Mouse (Mus musculus) gastrocnemius, adult 18-20 months (tissue): ENCODE measurements at regions not wholly inside any gene's neighbourhood (a gene's known extent, or its start where the extent isn't known, plus 50 kb on each side); places are given as distances from the start of the nearest gene placed in this dataset.

Experiments
- DNase-seq: peaks from one replicate; pipeline ENCODE4 v3.0.0; 2021; ENCODE audit warnings: low spot score

- DNase-seq, result peak; percentile 65
Measured at GRCm38 (mm10) chr4:114665684-114666083, 155.8 kb upstream of the Gm12830 start.

DNA sequence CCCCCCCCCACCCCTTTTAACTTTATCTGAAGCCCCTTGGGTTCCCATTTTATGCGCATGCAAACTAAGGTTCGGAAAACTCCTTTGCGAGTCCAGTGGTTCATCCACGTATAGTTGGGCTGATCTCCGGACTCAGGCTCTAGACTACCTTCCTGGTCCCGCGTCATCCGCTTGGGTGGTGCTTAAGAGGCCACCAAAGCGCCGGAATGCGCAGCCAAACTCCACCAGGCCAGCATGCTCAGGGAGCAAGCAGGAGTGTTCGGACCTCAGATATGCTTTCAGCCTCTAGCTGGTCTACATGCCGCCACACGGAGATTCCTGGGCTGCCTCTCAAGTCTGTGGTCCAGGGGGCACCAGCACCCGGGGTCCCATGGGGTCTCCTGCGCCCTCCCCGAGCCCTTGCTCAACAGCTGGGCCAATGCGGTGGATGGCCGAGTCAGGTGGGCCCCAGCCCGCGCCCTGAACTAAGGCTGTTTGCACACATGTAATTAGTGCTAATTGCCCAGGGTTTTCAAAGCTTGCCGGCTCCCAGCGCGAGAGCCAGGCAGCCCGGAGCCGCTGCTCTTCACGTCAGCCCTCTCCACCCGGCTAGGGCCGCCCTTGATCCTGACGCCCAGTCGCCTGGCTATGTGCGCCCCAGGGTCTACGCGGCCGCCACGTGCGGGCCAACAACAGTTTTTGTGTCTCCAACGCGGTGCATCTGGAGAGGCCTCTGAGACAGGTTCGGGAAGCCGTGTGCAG lies 155.1 kb upstream of the Gm12830 start:
- DNase-seq, result no peak

DNA sequence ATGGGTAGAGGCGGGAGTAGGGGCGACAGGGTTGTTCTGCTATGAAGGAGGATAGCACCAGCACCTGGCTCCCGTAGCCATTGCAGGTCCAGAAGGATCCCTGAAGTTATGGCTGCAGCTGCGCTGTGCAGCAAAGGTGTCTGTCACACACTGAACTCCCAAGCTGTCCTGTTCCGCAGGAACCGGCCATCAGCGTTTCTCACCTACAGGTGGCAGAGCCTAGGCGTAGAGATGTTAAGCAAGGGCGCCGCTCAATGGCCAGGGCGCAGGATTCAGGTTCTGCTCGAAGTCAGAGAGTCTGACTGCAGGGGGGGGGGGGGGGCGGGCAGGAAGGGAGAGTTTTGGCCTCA lies 154.6 kb upstream of the Gm12830 start:
- no peak for DNase-seq

GRCm38 (mm10) chr4:114672096-114672720 lies 149.3 kb upstream of the Gm12830 start:
- no peak for DNase-seq

DNA sequence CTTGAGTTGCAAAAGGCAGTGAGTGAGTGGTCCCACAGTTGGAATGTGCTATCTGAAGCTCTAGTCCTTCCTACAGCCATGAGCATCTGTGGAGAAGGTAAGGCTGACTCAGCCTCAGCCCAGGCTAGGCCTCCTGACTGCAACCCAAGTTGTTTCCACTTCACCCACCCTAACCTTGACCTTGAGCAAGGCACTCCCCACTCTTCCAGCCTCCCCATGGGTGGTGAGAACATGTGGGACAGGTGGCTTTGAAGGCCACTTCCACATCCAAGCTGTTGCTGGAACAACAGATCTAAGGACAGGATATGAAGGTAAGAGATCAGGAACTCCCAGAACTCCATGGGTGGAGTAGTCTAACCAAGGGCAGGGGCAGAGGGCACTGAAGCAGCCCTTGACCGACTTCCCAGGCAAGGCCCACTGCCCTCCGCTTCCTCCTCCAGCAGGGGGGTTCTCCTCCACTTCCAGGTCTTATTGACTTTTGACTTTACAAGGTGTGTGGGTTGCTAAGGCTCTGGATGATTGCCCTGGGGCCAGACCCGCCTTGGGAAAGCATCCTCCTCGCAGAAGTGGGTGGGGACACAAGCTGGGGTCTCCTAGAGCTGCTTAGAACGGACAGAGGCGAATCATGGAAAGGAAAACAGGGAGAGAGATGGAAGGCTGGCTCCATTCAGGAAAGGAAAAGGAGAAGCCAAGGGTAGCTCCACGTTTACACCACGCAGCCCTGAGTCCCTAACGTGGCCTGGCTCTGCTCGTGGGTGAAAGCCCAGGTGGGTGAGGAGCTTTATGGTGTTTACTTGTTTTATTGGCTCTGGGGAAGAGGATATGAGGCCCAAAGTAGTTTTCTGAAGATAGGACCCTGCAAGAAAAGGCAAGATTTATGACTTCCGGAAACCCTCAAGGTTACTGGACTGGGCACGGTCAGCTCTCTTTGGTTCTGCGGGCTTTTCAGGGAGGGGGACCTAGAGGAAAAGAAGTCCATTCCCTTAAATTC lies 144.3 kb upstream of the Gm12830 start:
- no peak for DNase-seq

DNA sequence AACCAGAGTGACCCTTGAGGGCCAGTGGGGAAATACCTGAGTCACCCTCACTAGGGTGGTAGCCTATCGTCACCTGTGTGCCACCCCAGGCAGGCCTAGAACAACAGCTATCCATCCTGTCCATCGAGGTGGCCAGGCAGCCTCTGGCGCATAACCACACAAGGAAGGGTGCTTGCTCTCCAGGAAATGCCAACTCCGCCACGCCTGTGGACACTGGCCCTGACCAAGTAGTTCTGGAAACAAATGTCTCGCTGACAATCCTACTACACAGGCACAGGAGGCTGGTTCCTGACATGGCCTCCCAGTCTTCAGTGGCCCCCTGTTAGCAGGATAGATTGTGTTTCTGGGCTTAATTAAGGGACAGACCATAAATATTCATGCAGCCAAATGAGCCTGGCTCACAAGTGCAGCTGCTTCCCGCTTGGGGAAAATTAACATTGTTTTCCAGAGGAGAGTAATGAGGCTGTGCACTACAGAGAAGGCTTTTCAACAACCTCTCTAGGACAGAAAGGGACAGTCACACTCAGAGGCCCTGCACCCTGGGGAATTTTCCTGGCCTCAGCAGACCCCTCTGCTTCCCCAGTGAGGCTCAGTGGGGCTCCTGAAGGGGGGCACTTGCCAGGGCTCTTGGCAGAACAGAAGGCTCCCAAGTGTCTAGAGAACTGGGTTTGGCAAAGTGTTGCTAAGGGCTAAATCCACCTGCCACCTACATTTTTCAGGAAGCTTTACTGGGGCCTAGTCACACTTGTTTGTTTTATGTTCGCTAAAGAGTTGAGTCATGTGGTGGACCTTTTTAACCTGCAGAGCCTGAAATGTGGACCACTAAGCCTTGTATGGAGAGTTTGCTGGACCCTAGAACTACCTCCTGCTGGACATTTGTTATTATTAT lies 143.2 kb upstream of the Gm12830 start:
- DNase-seq, result no peak

GRCm38 (mm10) chr4:114680360-114680759 lies 141.2 kb upstream of the Gm12830 start:
- DNase-seq, result no peak

- no peak for DNase-seq
Measured at GRCm38 (mm10) chr4:114682955-114683354, 138.6 kb upstream of the Gm12830 start.

GRCm38 (mm10) chr4:114683696-114684095 lies 137.8 kb upstream of the Gm12830 start:
- DNase-seq, result no peak

DNA sequence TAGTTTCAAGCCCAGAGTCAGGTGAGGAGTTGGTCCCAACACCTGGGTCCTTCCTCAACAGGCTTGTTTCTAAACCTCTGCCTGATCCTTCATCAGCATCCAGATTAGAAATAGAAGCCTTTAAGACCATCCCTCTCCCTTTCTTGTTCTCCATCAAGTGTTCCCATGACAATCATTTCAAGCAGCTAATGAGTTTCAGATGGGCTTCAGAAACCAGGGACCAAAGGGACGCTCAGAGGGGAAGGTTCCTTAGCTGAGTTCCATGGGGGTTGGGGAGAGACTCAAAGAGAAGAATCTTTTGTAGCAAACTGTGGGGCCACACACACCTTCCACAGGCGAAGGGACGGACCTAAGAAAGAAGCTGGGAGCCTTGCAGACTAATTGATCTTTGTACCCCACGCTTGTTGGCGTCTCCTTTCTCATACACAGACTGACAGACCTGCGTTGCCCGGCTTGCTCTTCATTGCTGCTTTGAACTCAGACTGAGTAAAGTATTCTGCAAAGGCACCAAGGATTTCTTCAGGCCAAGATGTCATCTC lies 136.6 kb upstream of the Gm12830 start:
- no peak for DNase-seq

DNA sequence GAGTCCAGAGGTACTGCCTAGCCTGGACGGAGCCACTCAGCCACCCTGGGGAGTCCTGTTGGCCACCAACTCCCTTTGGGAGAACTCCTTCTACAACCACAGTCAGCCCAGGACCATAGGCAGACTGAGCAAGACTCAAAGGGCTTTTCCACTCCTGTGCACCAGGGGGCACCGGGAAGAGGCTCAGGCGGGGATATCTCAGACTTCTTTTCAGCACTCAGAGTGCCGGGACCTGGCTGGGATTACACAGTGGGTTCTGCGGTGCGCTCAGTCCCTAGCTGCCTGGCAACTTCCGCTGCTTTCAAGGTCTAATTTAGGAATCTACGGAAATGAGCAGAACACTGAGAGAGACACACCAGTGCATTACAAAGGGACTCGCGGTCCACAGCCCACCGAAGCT lies 136.1 kb upstream of the Gm12830 start:
- peak; percentile 7 for DNase-seq

DNA sequence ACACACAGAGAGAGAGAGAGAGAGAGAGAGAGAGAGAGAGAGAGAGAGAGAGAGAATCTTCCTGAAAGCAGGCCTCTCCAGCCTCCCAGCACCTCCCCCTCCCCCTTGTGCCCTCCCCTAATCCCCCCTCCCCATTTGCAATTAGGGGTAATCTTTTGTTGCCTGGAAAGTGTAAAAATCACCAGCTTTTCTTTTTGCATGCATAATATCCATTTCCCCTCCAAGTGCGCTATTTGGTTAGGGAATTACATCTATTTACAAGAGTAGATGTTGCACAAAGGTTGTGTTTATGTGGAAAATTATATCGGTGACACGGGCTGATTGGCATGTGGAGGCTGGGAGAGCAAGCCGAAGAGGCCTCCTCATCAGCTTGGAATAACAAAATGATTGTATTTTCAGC lies 135.4 kb upstream of the Gm12830 start:
- DNase-seq, result no peak

GRCm38 (mm10) chr4:114688356-114688972 lies 133.1 kb upstream of the Gm12830 start:
- no peak for DNase-seq

DNA sequence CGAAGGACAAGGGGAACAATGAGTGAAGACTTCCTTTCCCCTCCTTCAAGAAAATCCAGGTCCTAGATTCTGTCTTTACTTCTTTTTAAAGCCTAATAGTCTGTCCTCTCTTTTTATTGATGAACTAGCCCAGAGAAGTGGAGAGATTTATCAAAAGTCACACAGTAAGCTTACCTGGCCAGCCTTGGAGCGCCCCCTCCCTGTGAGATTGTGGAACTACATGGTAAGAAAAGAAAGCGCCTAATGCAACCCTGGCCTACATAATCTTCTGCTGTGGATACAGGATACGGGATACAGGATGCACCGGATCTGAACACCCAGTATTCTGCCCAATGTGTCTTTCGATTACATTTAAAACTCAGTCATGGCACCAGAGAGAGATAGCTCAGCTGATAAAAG lies 132.6 kb upstream of the Gm12830 start:
- no peak for DNase-seq

GRCm38 (mm10) chr4:114705586-114705985 lies 115.9 kb upstream of the Gm12830 start:
- no peak for DNase-seq

- no peak for DNase-seq
Measured at GRCm38 (mm10) chr4:114710182-114710909, 111.2 kb upstream of the Gm12830 start.

GRCm38 (mm10) chr4:114711082-114711481 lies 110.4 kb upstream of the Gm12830 start:
- no peak for DNase-seq

DNA sequence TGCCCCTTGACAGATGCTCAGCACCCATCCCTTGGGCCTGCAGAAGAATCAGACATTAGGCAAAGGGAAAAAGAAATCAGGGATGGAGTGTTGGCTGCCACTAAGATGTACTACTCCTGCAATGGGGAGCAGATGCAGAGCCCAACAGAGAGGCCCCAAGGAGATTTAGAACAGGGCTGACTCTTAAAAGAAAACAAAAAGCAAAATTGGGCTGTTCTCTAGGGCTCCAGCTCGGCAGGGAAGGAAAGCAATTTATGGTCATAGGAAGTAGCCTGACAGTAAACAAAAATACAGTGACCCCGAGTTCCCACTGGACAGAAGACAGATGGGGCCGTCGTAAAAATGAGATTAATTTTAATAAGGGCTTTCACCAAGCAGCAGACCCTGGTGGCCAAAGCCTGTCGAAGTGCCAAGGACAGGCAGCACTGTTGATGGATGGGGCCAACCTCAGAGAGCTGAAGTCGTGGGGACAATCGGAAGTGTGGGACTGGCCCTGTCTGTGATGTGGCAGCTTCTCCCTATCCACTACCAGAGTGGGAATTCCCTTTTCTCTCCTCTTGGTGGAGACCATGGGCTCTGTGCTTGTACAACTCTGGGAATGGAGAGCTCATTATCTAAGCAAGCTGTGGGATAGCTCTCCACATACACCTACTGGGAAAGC lies 109.4 kb upstream of the Gm12830 start:
- no peak for DNase-seq

GRCm38 (mm10) chr4:114712921-114713527 lies 108.5 kb upstream of the Gm12830 start:
- no peak for DNase-seq
